Mouse (Mus musculus) heart, postnatal 14 days (tissue): Measurements from ENCODE around the gene Wfdc6a. TPM values are rescaled to one million over a fixed set of nuclear protein-coding genes. Genes with fewer than 3 reads are reported as not detected.
"Not testable (repeated sequence)": the region's sequence is repeated elsewhere in the genome, so short reads cannot be mapped to it uniquely, and the experiment has no call there.

Experiments
- DNase-seq, 2 experiments: peaks; one replicate each; pipeline ENCODE4 v3.0.0; 2021 to 2022
- intact Hi-C: fragments of 180-260 bp; cut with DNase I; formaldehyde crosslinking; loops from one replicate; pipeline ENCODE4 v1.15.1; 2025
- long read RNA-seq, 2 experiments: library from polyadenylated mRNA; stranded (forward); transcript quantifications; one replicate each; pipeline ENCODE4 v2.0.0; 2021
- total RNA-seq, 2 experiments: library from RNA; stranded (reverse); gene quantifications; 2 replicates each; pipeline ENCODE4 v1.2.3; 2021

The Wfdc6a gene
- under 1 TPM; 0.29 to 0.48 TPM for total RNA-seq
- long read RNA-seq, experiment 1 = 0 reads
- long read RNA-seq, experiment 2 = 0 reads

- DNase-seq = peak; percentile 47
- intact Hi-C loops = not testable (repeated sequence)
Observed at GRCm38 (mm10) chr2:164585025-164585725, at the start of gene Wfdc6a. Gene Wfdc6a, minus strand, starts transcription at chr2:164585447.

GRCm38 (mm10) chr2:164621775-164622174 is 36.5 kb upstream of the Wfdc6a start:
- intact Hi-C loops = no loop called here
- no peak for DNase-seq

- no peak for DNase-seq
- intact Hi-C loops = no loop called here
Observed at GRCm38 (mm10) chr2:164619050-164619449, 33.8 kb upstream of the Wfdc6a start.

GRCm38 (mm10) chr2:164615386-164615785 is 30.1 kb upstream of the Wfdc6a start:
- no peak for DNase-seq
- intact Hi-C loops = no loop called here

GRCm38 (mm10) chr2:164613471-164613870 is 28.2 kb upstream of the Wfdc6a start, which contains the start of the genes Wfdc6b and Wfdc8:
Gene Wfdc6b, plus strand, starts transcription at chr2:164613522.
Gene Wfdc8, minus strand, starts transcription at chr2:164613626.
- intact Hi-C loops = not testable (repeated sequence)
- peak; percentile 64 for DNase-seq

GRCm38 (mm10) chr2:164608781-164609180 is 23.5 kb upstream of the Wfdc6a start:
- no peak for DNase-seq

GRCm38 (mm10) chr2:164604411-164604810 is 19.2 kb upstream of the Wfdc6a start:
- DNase-seq = no peak
- intact Hi-C loops = no loop called here

More at GRCm38 (mm10) chr2:164608781-164609180, 23.5 kb upstream of the Wfdc6a start:
- intact Hi-C loops = no loop called here

GRCm38 (mm10) chr2:164603482-164603881 is 18.2 kb upstream of the Wfdc6a start:
- DNase-seq = no peak
- intact Hi-C loops = no loop called here

- intact Hi-C loops = no loop called here
- no peak for DNase-seq
Observed at GRCm38 (mm10) chr2:164600179-164600578, 14.9 kb upstream of the Wfdc6a start.

GRCm38 (mm10) chr2:164593494-164593893 is 8.2 kb upstream of the Wfdc6a start, which contains the start of gene Eppin:
Gene Eppin, minus strand, starts transcription at chr2:164593594.
- no peak for DNase-seq
- intact Hi-C loops = loop anchor here (5.0 kb wide), 1 partner anchor 204 kb away; no protein-coding TSS in a partner anchor

- intact Hi-C loops = loop anchor here (1.0 to 5.0 kb wide), 2 partner anchors 134 to 205 kb away; no protein-coding TSS in a partner anchor
- peak in 1 of 2 experiments; percentile 37 for DNase-seq
Observed at GRCm38 (mm10) chr2:164592014-164592413, 6.8 kb upstream of the Wfdc6a start.

- intact Hi-C loops, DNase-seq: not testable (repeated sequence)
Observed at GRCm38 (mm10) chr2:164573359-164573758, 11.9 kb downstream of the Wfdc6a start, which contains the start of gene Spint3. Gene Spint3, minus strand, starts transcription at chr2:164573459.

- no peak for DNase-seq
- intact Hi-C loops = no loop called here
Observed at GRCm38 (mm10) chr2:164567460-164567859, 17.8 kb downstream of the Wfdc6a start.

GRCm38 (mm10) chr2:164566997-164567396 is 18.2 kb downstream of the Wfdc6a start:
- no peak for DNase-seq
- intact Hi-C loops = no loop called here

GRCm38 (mm10) chr2:164564346-164564745 is 20.9 kb downstream of the Wfdc6a start:
- intact Hi-C loops = no loop called here
- DNase-seq = no peak

GRCm38 (mm10) chr2:164563339-164564038 is 21.8 kb downstream of the Wfdc6a start:
- DNase-seq = peak in 1 of 2 experiments; percentile 34
- intact Hi-C loops = no loop called here

GRCm38 (mm10) chr2:164562391-164563188 is 22.7 kb downstream of the Wfdc6a start, which contains the start of gene Wfdc2:
Gene Wfdc2, plus strand, starts transcription at chr2:164562413.
- intact Hi-C loops = no loop called here
- DNase-seq = no peak

GRCm38 (mm10) chr2:164560106-164560505 is 25.1 kb downstream of the Wfdc6a start:
- intact Hi-C loops = no loop called here
- DNase-seq = no peak

- intact Hi-C loops = no loop called here
- DNase-seq = no peak
Observed at GRCm38 (mm10) chr2:164558991-164559645, 26.1 kb downstream of the Wfdc6a start.

- no peak for DNase-seq
- intact Hi-C loops = no loop called here
Observed at GRCm38 (mm10) chr2:164558426-164558825, 26.8 kb downstream of the Wfdc6a start.
